Mouse (Mus musculus) ES-E14 (cell line): ENCODE results near the gene Mgea5.

Experiments
- HCFC1 ChIP-seq: IDR thresholded peaks from 2 replicates; pipeline ENCODE4 v1.6.1; 2012; ENCODE audit warnings: low read length, inconsistent platforms, borderline replicate concordance; ENCODE audit not compliant: insufficient read depth
- MAFK ChIP-seq: IDR thresholded peaks from 2 replicates; pipeline ENCODE4 v1.6.1; 2014; ENCODE audit warnings: mild to moderate bottlenecking, low read depth, low read length, inconsistent platforms; ENCODE audit not compliant: insufficient read depth

DNA sequence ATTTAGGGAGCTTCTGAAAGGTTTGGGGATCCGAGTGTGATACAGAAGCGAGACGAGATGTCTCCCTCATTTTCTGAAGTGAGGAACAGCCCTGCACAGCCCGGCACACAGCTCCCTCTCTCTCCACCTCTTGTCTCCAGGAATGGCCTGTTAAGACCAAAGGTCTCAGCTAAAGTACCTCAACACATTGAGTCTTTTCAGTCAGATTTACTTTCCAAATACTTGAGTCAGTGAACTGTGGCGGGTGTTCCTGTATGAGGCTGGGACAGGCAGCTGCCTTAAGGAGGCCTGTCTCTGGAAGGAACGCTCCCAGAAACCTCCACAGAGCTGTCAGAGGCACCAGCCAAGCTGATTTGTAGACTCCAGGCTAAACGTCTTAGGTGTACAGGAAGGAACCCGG is 33.1 kb upstream of the Mgea5 start:
- TF ChIP-seq MAFK (no peak), HCFC1 (no peak)
